ENCODE assay signal across 19 mouse cellular contexts in the genomic region with DNA sequence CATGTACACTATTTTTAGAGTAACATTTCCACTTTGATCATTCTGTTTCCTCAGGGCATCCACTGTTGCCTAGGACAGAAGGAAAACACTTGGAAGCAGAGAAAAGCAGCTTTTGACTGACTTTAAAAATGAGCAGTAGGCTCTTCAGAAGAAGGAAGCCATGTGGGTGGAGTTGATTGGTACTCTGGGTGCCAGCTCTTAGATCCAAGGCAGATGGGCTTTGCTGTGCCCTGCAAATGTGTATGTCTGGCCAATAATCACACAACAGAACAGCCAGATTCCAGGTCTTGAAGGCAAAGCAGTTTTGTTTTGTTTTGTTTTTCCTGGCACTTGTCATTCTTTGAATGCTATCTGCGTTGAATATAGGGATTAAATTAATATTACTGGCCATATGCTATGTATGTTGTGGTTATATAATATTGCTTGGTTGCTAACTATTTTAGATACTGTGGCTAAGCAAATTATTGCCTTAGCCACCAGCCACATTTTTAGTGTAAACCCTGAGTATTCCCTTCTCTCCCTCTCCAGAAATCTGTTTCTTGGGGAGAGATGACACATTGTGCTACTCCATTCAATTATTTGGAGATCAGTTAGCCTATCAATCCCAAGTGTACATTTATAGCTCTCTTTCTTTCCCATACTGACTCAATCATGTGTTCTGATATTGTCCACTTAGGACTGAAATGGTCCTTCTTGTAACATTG.
DNase-seq lines count a peak whose midpoint lies in the region; ATAC-seq lines count a peak whose summit lies in the region.
"Had no signal": no experiment of that assay in that cellular context is flagged by ENCODE, and none has a peak within 500 bp of the region (broad histone marks: within the 10 kb centered on the region; RNA-seq: fewer than 3 reads in every experiment).

No protein-coding gene starts in this region.

- H3K27me3 ChIP-seq in intestine, embryonic 16.5 days (replicated peaks; ENCODE audit: control insufficient read depth, insufficient read depth, low read length) = no peaks in the 10 kb centered on the region
- H3K27me3 ChIP-seq: neural tube, embryonic 12.5 days had no signal

- H3K9me3 ChIP-seq in intestine, embryonic 16.5 days (ENCODE audit: control insufficient read depth, low read length) = no peaks in the 10 kb centered on the region
- H3K9me3 ChIP-seq: G1E; neural tube, embryonic 12.5 days had no signal

- no peak for DNase-seq in cerebellum, adult 18-20 months
- peak; percentile 3 to 6 for DNase-seq in frontal cortex, postnatal 36 days (ENCODE audit: low spot score in 2 of 2)
- DNase-seq in frontal cortex, postnatal 25 days (ENCODE audit: low spot score in 2 of 2) = no peak
- peak; percentile 12 for DNase-seq in MN1 (ENCODE audit: low spot score)
- peak; percentile 24 to 25 for DNase-seq in layer of hippocampus, adult 8-10 months (ENCODE audit: low spot score in 2 of 2)
- DNase-seq in lung, adult 18-20 months = no peak
- DNase-seq: cerebellum, adult 2 months; kidney, adult 8-10 months; kidney, postnatal 36 days; liver; liver, postnatal 0 days; lung, postnatal 36 days; right cerebral cortex, postnatal 14 days; thymus, postnatal 36 days had no signal

- no peaks in the 10 kb centered on the region for H3K4me1 ChIP-seq in intestine, embryonic 16.5 days (ENCODE audit: control insufficient read depth, insufficient read depth, low read length)
- H3K4me1 ChIP-seq: neural tube, embryonic 12.5 days had no signal

- H3K9ac ChIP-seq in intestine, embryonic 16.5 days (ENCODE audit: low read depth, low read length) = no peak overlapping the region
- H3K9ac ChIP-seq: liver, postnatal 0 days; neural tube, embryonic 12.5 days had no signal

- no peak overlapping the region for H3K4me3 ChIP-seq in intestine, embryonic 16.5 days (ENCODE audit: low read length)
- H3K4me3 ChIP-seq: neural tube, embryonic 12.5 days had no signal

- 88% methylated on average over 1 of the region's 1 CpGs for WGBS in intestine, embryonic 16.5 days

- peak; percentile 56; the same call in 1 of the 2 replicates for ATAC-seq in cerebellum, adult (ENCODE audit: insufficient number of reproducible peaks, low FRiP score, low TSS enrichment)
- no peak for ATAC-seq in intestine, embryonic 16.5 days
- ATAC-seq: CD4-positive, CD25-positive, alpha-beta regulatory T cell, adult 4 months; liver, postnatal 0 days had no signal

- H3K27ac ChIP-seq in intestine, embryonic 16.5 days (ENCODE audit: low read length) = no peak overlapping the region
- H3K27ac ChIP-seq: neural tube, embryonic 12.5 days had no signal

- H3K36me3 ChIP-seq in intestine, embryonic 16.5 days (ENCODE audit: control insufficient read depth, insufficient read depth, low read length) = no peaks in the 10 kb centered on the region
- H3K36me3 ChIP-seq: G1E; neural tube, embryonic 12.5 days had no signal

- H3K4me2 ChIP-seq in intestine, embryonic 16.5 days (ENCODE audit: low read depth, low read length) = no peak overlapping the region
- H3K4me2 ChIP-seq: neural tube, embryonic 12.5 days had no signal

Comparison
In these comparisons a context has a peak if more than half of its experiments do, and no peak if none do; other contexts are left out.
1. DNase-seq: peak in frontal cortex, postnatal 36 days (2 of 2), MN1 (single experiment) and layer of hippocampus, adult 8-10 months (2 of 2); none in cerebellum, adult 18-20 months (0 of 2), frontal cortex, postnatal 25 days (0 of 2) and lung, adult 18-20 months (0 of 2).